Mouse (Mus musculus) forebrain, embryonic 11.5 days (tissue): ENCODE measurements around the gene Clic4. TPM values are rescaled to one million over a fixed set of nuclear protein-coding genes. Genes with fewer than 3 reads are reported as not detected.

Experiments used
- ATAC-seq: fragments of 200-750 bp; cut with Nextera tagmentation; replicated peaks from 2 replicates; pipeline ENCODE4 v1.8.0; 2017; ENCODE audit warnings: moderate TSS enrichment; ENCODE audit not compliant: low FRiP score
- DNase-seq: peaks from one replicate; pipeline ENCODE4 v3.0.0-alpha.2; 2017; ENCODE audit warnings: low spot score
- H3K27ac ChIP-seq: fragments of 300-500 bp; sonication (generic); 2 replicates; pipeline ENCODE4 v1.5.1; 2014; ENCODE audit warnings: low read depth, low read length
- H3K27me3 ChIP-seq: fragments of 300-500 bp; sonication (generic); 2 replicates; pipeline ENCODE4 v1.6.1; 2014; ENCODE audit warnings: mild to moderate bottlenecking, low read length, mixed read lengths; ENCODE audit not compliant: control insufficient read depth, insufficient read depth
- H3K36me3 ChIP-seq: fragments of 300-500 bp; sonication (generic); 2 replicates; pipeline ENCODE4 v1.6.1; 2014; ENCODE audit warnings: mild to moderate bottlenecking, low read length, moderate library complexity, mixed read lengths; ENCODE audit not compliant: control insufficient read depth, insufficient read depth
- H3K4me1 ChIP-seq: fragments of 300-500 bp; sonication (generic); replicated peaks from 2 replicates; pipeline ENCODE4 v1.6.1; 2014; ENCODE audit warnings: low read length, mixed read lengths; ENCODE audit not compliant: control insufficient read depth, insufficient read depth
- H3K4me2 ChIP-seq: fragments of 300-500 bp; sonication (generic); 2 replicates; pipeline ENCODE4 v1.6.1; 2014; ENCODE audit warnings: low read depth, mild to moderate bottlenecking, low read length, moderate library complexity, mixed read lengths; ENCODE audit not compliant: severe bottlenecking
- H3K4me3 ChIP-seq: fragments of 300-500 bp; sonication (generic); 2 replicates; pipeline ENCODE4 v1.5.1; 2014; ENCODE audit warnings: low read depth, low read length
- H3K9ac ChIP-seq: fragments of 300-500 bp; sonication (generic); 2 replicates; pipeline ENCODE4 v1.6.1; 2014; ENCODE audit warnings: low read length
- H3K9me3 ChIP-seq: fragments of 300-500 bp; sonication (generic); 2 replicates; pipeline ENCODE4 v1.6.1; 2016; ENCODE audit warnings: low read length, mixed read lengths; ENCODE audit not compliant: control insufficient read depth
- WGBS: fragments of 180-500 bp; shearing (Covaris S2); extraction: QIAGEN DNeasy Blood & Tissue Kit; methylation state at CpG from one replicate; pipeline ENCODE4 v1.1.7; 2014; 5-methylcytosine and 5-hydroxymethylcytosine counted together
- polyA plus RNA-seq: library from polyadenylated mRNA; unstranded; fragments of >200 nt; fragmentation: Nextera tagmentation; extraction: Ambion mirVana; gene quantifications from 2 replicates; pipeline ENCODE4 v1.2.1, GENCODE M21; 2014

Gene Clic4
- polyA plus RNA-seq, 1 experiment from 2014 or later, result 194 TPM

DNA sequence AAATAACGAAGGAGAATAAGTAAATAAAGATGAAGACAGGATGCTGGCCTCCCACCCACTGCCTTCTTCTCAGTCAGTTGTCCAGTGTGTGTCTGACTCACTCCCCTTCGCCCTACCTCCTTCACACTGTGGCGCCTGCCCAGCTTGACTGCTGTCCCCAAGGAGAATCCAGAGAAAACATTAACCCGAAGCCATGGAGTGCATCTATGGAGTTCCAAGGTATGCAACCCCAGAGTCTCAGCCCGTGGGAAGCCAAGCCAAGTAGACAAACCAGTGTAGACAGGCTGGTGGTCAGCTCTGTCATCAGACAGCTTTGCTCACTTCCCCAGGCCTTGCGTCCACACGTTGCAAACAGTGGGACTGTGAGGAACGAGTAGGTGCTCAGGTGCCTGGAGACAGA, 37.8 kb upstream of the Clic4 start:
- Histone ChIP-seq H3K27ac (no peak overlapping the region), H3K4me1 (0 out of 2 replicates have a peak, but pooled peaks cover 2% of the 10 kb centered on the region), H3K9me3 (no peaks in the 10 kb centered on the region), H3K27me3 (no peaks in the 10 kb centered on the region), H3K9ac (no peak overlapping the region), H3K36me3 (peaks cover 7% of the 10 kb centered on the region), H3K4me2 (no peak overlapping the region), H3K4me3 (no peak overlapping the region)
- 88% methylated on average over 8 of the region's 8 CpGs for WGBS
- DNase-seq, result no peak
- no peak for ATAC-seq

DNA sequence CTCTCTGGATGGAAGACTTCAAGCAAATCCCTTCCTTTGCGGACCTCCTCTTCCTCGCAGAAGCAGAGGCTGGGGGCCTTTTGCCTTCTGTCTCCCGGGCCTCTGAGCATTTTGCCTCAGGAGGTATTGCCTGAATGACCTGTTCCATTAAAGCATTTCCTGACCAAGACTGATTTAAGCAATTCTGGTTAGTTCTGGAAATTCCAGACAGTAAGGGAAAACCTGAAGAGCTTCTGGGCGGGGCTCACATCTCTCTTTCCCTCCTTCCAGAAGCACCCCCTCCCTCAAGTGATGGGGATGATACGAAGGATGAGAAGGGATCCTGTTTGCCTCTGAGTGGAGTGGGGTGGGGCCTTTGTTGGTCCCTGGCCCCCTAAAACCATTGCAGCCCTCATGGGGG, 37.1 kb upstream of the Clic4 start:
- Histone ChIP-seq H3K36me3 (peaks cover 1% of the 10 kb centered on the region; the same call in 1 of the 2 replicates), H3K9ac (no peak overlapping the region), H3K4me3 (no peak overlapping the region), H3K4me2 (no peak overlapping the region), H3K9me3 (no peaks in the 10 kb centered on the region), H3K4me1 (0 out of 2 replicates have a peak, but pooled peaks cover 2% of the 10 kb centered on the region), H3K27me3 (no peaks in the 10 kb centered on the region), H3K27ac (no peak overlapping the region)
- WGBS, result 68% methylated on average over 5 of the region's 5 CpGs
- ATAC-seq, result no peak
- no peak for DNase-seq

DNA sequence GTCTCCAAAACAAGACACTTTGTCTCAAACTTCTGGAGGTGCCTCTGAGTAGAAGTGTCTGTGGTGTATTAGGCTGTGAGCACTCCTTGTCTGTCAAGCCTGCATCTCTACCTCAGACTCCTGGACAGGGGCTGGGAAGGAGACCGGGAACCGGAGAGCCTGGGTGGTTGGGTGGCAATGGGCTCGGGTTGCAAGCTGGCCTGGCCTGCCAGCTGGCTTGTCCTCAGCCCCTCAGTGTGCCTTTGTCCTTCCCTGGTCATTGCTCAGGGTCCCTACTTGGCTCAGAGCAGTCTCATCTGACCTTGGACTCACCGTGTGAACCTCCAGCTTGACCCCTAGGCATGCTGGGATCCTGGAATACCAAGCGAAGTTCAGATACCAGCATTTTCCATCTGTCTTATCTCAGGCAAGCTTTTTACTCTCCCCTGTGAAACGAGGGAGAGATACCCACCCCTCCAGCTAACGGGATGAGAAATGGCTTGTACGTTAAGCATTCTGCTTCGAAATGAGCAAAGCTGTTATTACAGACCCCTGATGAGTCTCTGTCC, 36.6 kb upstream of the Clic4 start:
- Histone ChIP-seq H3K36me3 (no peaks in the 10 kb centered on the region), H3K9me3 (no peaks in the 10 kb centered on the region), H3K4me3 (no peak overlapping the region), H3K27me3 (no peaks in the 10 kb centered on the region), H3K4me1 (0 out of 2 replicates have a peak, but pooled peaks cover 2% of the 10 kb centered on the region), H3K9ac (no peak overlapping the region), H3K4me2 (no peak overlapping the region), H3K27ac (no peak overlapping the region)
- 72% methylated on average over 9 of the region's 9 CpGs for WGBS
- ATAC-seq, result no peak
- DNase-seq, result no peak

DNA sequence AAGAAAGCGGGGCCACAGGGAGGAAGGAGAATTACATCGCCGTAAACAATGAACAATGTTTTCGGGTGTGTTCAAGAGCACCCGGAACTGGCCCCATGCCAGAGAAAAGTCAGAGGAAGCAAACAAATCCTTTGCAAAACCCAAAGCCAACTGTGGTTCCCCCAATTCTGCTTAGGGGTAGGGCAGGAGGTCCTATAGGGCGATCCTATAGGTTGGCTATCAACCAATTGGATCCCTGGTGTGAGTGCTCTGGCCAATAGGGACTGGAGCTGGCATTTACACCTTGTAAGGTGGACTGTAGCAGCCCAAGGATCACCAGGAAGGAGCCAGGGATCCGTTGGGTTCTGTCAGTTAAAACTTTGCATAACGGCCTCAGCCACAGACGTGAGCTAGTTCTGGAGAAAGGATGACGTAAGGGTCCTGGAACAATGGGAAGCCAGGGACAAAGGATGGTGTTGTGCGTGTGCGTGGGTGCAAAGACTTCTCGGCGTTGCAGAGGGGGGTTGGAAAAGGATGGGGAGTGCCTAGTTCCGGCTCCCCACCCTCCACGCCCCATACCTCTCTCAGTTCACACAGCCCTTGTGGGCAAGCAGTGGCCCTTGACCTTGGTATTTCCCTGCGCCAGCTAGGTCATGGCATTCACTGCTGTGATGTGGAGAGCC, 34.5 kb upstream of the Clic4 start:
- no peaks in the 10 kb centered on the region for H3K27me3 ChIP-seq
- DNase-seq, result no peak
- ATAC-seq, result no peak
- no peaks in the 10 kb centered on the region for H3K36me3 ChIP-seq
- peak overlapping the region; percentile 14; the same call in 1 of the 2 replicates for H3K9ac ChIP-seq
- H3K9me3 ChIP-seq, result no peaks in the 10 kb centered on the region
- no peak overlapping the region for H3K4me3 ChIP-seq
- no peaks in the 10 kb centered on the region for H3K4me1 ChIP-seq
- H3K27ac ChIP-seq, result no peak overlapping the region
- 0 out of 2 replicates have a peak overlapping the region, but pooled peaks have one; percentile 16 for H3K4me2 ChIP-seq
- WGBS, result 47% methylated on average over 17 of the region's 17 CpGs

DNA sequence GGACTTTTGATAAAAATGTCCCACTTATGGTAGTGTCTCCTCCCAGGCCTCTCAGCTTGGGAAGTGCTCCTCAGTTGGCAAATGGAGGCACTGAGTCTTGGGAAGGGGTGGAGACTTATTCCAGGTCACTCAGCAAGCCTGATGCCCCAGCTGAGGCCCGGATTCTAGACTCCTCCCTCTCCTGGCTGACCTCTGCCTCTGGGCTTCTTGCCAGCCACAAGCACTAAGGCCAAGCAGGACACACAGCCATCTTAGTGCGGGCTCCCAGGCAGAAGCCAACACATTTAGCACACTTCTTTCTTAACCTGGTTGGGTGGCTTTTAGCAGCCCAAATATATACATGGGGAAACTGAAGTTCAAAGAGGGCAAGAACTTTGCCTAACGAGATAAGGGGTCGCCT, 33.9 kb upstream of the Clic4 start:
- no peaks in the 10 kb centered on the region for H3K36me3 ChIP-seq
- H3K9ac ChIP-seq, result no peak overlapping the region
- no peak overlapping the region for H3K27ac ChIP-seq
- H3K4me1 ChIP-seq, result no peaks in the 10 kb centered on the region
- no peak overlapping the region for H3K4me3 ChIP-seq
- no peaks in the 10 kb centered on the region for H3K27me3 ChIP-seq
- H3K9me3 ChIP-seq, result no peaks in the 10 kb centered on the region
- no peak for DNase-seq
- no peak overlapping the region for H3K4me2 ChIP-seq
- 54% methylated on average over 4 of the region's 4 CpGs for WGBS
- no peak for ATAC-seq

DNA sequence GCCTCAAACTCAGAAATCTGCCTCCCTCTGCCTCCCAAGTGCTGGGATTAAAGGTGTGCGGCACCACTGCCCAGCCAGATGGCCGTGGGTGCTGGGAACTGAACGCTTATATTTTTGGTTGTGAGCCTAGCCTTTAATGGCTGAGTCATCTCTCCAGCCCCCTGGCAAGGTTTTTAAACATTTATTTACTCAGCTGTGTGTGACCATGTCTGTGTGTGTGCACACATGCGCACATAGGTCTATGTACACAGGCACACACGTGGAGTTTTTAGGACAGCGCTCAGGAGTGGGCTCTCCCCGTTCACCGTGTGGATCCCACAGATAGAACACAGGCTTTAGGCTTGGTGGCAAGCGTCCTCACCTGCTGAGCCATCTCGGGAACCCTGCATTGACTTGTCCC, 29.6 kb upstream of the Clic4 start:
- Histone ChIP-seq H3K4me2 (no peak overlapping the region), H3K4me3 (no peak overlapping the region), H3K27me3 (no peaks in the 10 kb centered on the region), H3K36me3 (no peaks in the 10 kb centered on the region), H3K9ac (no peak overlapping the region), H3K4me1 (no peaks in the 10 kb centered on the region; the same call in 1 of the 2 replicates), H3K9me3 (no peaks in the 10 kb centered on the region), H3K27ac (no peak overlapping the region)
- ATAC-seq (no peak), DNase-seq (no peak)
- 83% methylated on average over 10 of the region's 10 CpGs for WGBS

DNA sequence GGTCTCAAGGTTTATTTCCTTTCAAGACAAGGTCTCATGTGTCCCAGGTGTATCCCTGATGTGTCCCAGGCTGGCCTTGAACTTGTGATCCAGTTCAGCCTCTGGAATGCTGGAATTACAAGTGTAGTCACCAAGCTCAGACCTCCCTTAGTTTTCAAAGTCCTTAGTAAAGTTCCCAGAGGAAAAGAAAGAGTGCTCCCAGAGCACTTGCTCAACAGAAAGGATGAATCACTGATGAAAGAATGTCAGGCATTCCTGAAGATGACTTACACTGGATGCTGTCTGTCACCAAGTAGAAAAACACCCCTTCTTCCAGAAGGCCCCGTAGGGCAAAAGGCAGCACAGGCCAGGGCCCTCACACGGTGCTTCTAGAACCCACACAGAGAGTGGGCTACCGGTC, 28.6 kb upstream of the Clic4 start:
- ATAC-seq, result no peak
- Histone ChIP-seq H3K4me1 (no peaks in the 10 kb centered on the region; the same call in 1 of the 2 replicates), H3K27me3 (no peaks in the 10 kb centered on the region), H3K4me3 (no peak overlapping the region), H3K36me3 (no peaks in the 10 kb centered on the region), H3K9ac (no peak overlapping the region), H3K9me3 (no peaks in the 10 kb centered on the region), H3K4me2 (no peak overlapping the region), H3K27ac (no peak overlapping the region)
- WGBS, result 83% methylated on average over 3 of the region's 3 CpGs
- DNase-seq, result no peak

DNA sequence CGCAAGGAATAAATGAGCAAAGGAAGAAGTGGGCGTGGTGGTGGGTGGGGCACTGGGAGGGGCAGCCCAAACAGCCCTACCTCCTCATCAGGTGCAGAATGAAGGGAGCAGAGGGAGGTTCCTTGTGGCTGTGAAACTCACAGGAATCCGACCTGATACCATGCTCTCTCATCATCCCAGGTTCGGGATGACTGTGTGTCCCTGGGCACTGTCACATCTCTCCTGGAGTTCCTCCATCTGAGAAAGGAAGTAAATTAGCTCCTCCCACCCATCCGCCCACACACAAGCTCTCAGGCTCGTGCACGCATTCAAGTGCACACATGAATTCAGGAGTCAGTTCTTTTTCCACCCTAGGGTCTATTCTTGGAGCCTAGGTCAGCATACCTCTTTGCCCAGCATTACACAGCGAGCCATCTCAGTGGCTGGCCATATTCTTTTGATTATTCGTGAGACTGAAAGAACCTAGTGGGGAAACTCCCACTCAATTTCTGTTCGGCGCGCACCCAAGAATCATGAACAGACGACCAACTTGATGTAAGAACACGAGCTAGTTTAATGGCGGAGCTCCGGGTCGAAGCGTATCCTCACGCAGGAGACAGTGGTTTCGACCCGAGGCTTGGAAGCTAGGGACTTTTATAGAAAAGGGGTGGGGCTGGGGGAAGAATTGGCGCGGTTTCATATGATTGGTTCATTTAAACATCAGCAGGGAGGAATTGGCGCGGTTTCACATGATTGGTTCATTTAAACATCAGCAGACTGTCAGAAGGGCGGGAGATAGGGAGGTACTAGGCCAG, 27.8 kb upstream of the Clic4 start:
- Histone ChIP-seq H3K27me3 (no peaks in the 10 kb centered on the region), H3K4me2 (no peak overlapping the region), H3K4me1 (no peaks in the 10 kb centered on the region; the same call in 1 of the 2 replicates), H3K4me3 (no peak overlapping the region), H3K36me3 (no peaks in the 10 kb centered on the region), H3K27ac (no peak overlapping the region), H3K9me3 (no peaks in the 10 kb centered on the region), H3K9ac (no peak overlapping the region)
- DNase-seq (no peak), ATAC-seq (no peak)
- 92% methylated on average over 26 of the region's 26 CpGs for WGBS
